Mouse (Mus musculus): ENCODE data around the gene Ern2. TPM values are rescaled to one million over a fixed set of nuclear protein-coding genes. Genes with fewer than 3 reads are reported as not detected.

The Ern2 gene
- polyA plus RNA-seq, 1 experiment from 2014 or later = 0.21 TPM

GRCm38 (mm10) chr7:122132497-122133337 is 53.3 kb downstream of the Ern2 start, which contains the start of the genes Palb2 and Dctn5:
Gene Palb2 (minus strand): TSS chr7:122132985.
Gene Dctn5 (plus strand): TSS chr7:122133041.
- WGBS = under 1% methylated on average over 54 of the region's 54 CpGs
- Histone ChIP-seq H3K9me3 (ENCODE audit: low read length) (no peaks in the 10 kb centered on the region), H3K4me1 (ENCODE audit: insufficient read depth, low read depth, low read length) (peaks cover 11% of the 10 kb centered on the region; the same call in 1 of the 2 replicates), H3K4me2 (replicated peaks; ENCODE audit: low read depth, low read length) (peak within 1 kb of the TSS; percentile 86), H3K36me3 (ENCODE audit: insufficient read depth, low read length) (peaks cover 6% of the 10 kb centered on the region; the same call in 1 of the 2 replicates), H3K27me3 (replicated peaks; ENCODE audit: insufficient read depth, low read length) (no peaks in the 10 kb centered on the region), H3K9ac (replicated peaks; ENCODE audit: low read depth) (peak within 1 kb of the TSS; percentile 75), H3K4me3 (ENCODE audit: low read depth, low read length) (peak within 1 kb of the TSS; percentile 94), H3K27ac (ENCODE audit: low read length) (peak within 1 kb of the TSS; percentile 69; the same call in 1 of the 2 replicates)
- DNase-seq (ENCODE audit: low spot score) = peak; percentile 98
- peak; percentile 99 for ATAC-seq
- TF ChIP-seq CTCF (IDR thresholded peaks at IDR 0.05) (no peak), EP300 (IDR thresholded peaks at IDR 0.05) (no peak)

GRCm38 (mm10) chr7:122131834-122132233 is 54.2 kb downstream of the Ern2 start:
- Histone ChIP-seq H3K4me1 (ENCODE audit: insufficient read depth, low read depth, low read length) (peaks cover 11% of the 10 kb centered on the region; the same call in 1 of the 2 replicates), H3K9ac (replicated peaks; ENCODE audit: low read depth) (no peak overlapping the region), H3K4me2 (replicated peaks; ENCODE audit: low read depth, low read length) (no peak overlapping the region; the same call in 1 of the 2 replicates), H3K27ac (ENCODE audit: low read length) (no peak overlapping the region), H3K27me3 (replicated peaks; ENCODE audit: insufficient read depth, low read length) (no peaks in the 10 kb centered on the region), H3K36me3 (ENCODE audit: insufficient read depth, low read length) (peaks cover 9% of the 10 kb centered on the region; the same call in 1 of the 2 replicates), H3K4me3 (ENCODE audit: low read depth, low read length) (peak overlapping the region; percentile 94; the same call in 1 of the 2 replicates), H3K9me3 (ENCODE audit: low read length) (no peaks in the 10 kb centered on the region)
- ATAC-seq = no peak
- TF ChIP-seq EP300 (IDR thresholded peaks at IDR 0.05) (no peak), CTCF (IDR thresholded peaks at IDR 0.05) (no peak)
- no peak for DNase-seq (ENCODE audit: low spot score)

- no peak overlapping the region for H3K27ac ChIP-seq (ENCODE audit: low read length)
- H3K9me3 ChIP-seq (ENCODE audit: low read length) = no peaks in the 10 kb centered on the region
- peaks cover 9% of the 10 kb centered on the region; the same call in 1 of the 2 replicates for H3K36me3 ChIP-seq (ENCODE audit: insufficient read depth, low read length)
- H3K4me3 ChIP-seq (ENCODE audit: low read depth, low read length) = no peak overlapping the region
- no peak for TF ChIP-seq EP300 (IDR thresholded peaks at IDR 0.05)
- no peak for TF ChIP-seq CTCF (IDR thresholded peaks at IDR 0.05)
- H3K27me3 ChIP-seq (replicated peaks; ENCODE audit: insufficient read depth, low read length) = no peaks in the 10 kb centered on the region
- DNase-seq (ENCODE audit: low spot score) (no peak), ATAC-seq (no peak)
- no peak overlapping the region for H3K4me2 ChIP-seq (replicated peaks; ENCODE audit: low read depth, low read length)
- WGBS = 90% methylated on average over 11 of the region's 11 CpGs
- no peak overlapping the region for H3K9ac ChIP-seq (replicated peaks; ENCODE audit: low read depth)
- H3K4me1 ChIP-seq (ENCODE audit: insufficient read depth, low read depth, low read length) = no peaks in the 10 kb centered on the region
These were observed 59.1 kb downstream of the Ern2 start for GRCm38 (mm10) chr7:122126946-122127345.

- H3K4me2 ChIP-seq (replicated peaks; ENCODE audit: low read depth, low read length) = no peak overlapping the region
- no peak for DNase-seq (ENCODE audit: low spot score)
- TF ChIP-seq EP300 (IDR thresholded peaks at IDR 0.05) = no peak
- peak; percentile 33; the same call in 1 of the 2 replicates for TF ChIP-seq CTCF (IDR thresholded peaks at IDR 0.05)
- ATAC-seq = no peak
- H3K36me3 ChIP-seq (ENCODE audit: insufficient read depth, low read length) = peaks cover 9% of the 10 kb centered on the region; the same call in 1 of the 2 replicates
- H3K27me3 ChIP-seq (replicated peaks; ENCODE audit: insufficient read depth, low read length) = no peaks in the 10 kb centered on the region
- no peaks in the 10 kb centered on the region for H3K9me3 ChIP-seq (ENCODE audit: low read length)
- no peak overlapping the region for H3K9ac ChIP-seq (replicated peaks; ENCODE audit: low read depth)
- H3K27ac ChIP-seq (ENCODE audit: low read length) = no peak overlapping the region
- no peaks in the 10 kb centered on the region for H3K4me1 ChIP-seq (ENCODE audit: insufficient read depth, low read depth, low read length)
- no peak overlapping the region for H3K4me3 ChIP-seq (ENCODE audit: low read depth, low read length)
- 77% methylated on average over 8 of the region's 8 CpGs for WGBS
These were observed 60.4 kb downstream of the Ern2 start for GRCm38 (mm10) chr7:122125636-122126035.

GRCm38 (mm10) chr7:122123518-122123917 is 62.5 kb downstream of the Ern2 start:
- H3K4me1 ChIP-seq (ENCODE audit: insufficient read depth, low read depth, low read length) = no peaks in the 10 kb centered on the region
- no peak overlapping the region for H3K4me3 ChIP-seq (ENCODE audit: low read depth, low read length)
- no peaks in the 10 kb centered on the region for H3K27me3 ChIP-seq (replicated peaks; ENCODE audit: insufficient read depth, low read length)
- no peak overlapping the region for H3K9ac ChIP-seq (replicated peaks; ENCODE audit: low read depth)
- no peaks in the 10 kb centered on the region for H3K9me3 ChIP-seq (ENCODE audit: low read length)
- TF ChIP-seq CTCF (IDR thresholded peaks at IDR 0.05) (no peak), EP300 (IDR thresholded peaks at IDR 0.05) (no peak)
- 82% methylated on average over 4 of the region's 4 CpGs for WGBS
- ATAC-seq (no peak), DNase-seq (ENCODE audit: low spot score) (no peak)
- no peak overlapping the region for H3K27ac ChIP-seq (ENCODE audit: low read length)
- no peak overlapping the region for H3K4me2 ChIP-seq (replicated peaks; ENCODE audit: low read depth, low read length)
- peaks cover 9% of the 10 kb centered on the region; the same call in 1 of the 2 replicates for H3K36me3 ChIP-seq (ENCODE audit: insufficient read depth, low read length)

Other genes with a start within 250 kb of the Ern2 start
- 13.4 and 18.3 TPM in 2 replicates for gene Cog7, start 204.5 kb downstream of the Ern2 start, polyA plus RNA-seq (2015; fragmentation: Nextera tagmentation; extraction: Ambion mirVana)
- gene Gga2, start 165.0 kb downstream of the Ern2 start, polyA plus RNA-seq (2015; fragmentation: Nextera tagmentation; extraction: Ambion mirVana) = 22.3 and 28.3 TPM in 2 replicates
- gene Ubfd1, start 119.0 kb downstream of the Ern2 start, polyA plus RNA-seq (2015; fragmentation: Nextera tagmentation; extraction: Ambion mirVana) = 19.0 and 23.4 TPM in 2 replicates
- 5.2 and 6.0 TPM in 2 replicates for gene Ears2, start 118.9 kb downstream of the Ern2 start, polyA plus RNA-seq (2015; fragmentation: Nextera tagmentation; extraction: Ambion mirVana)
- gene Ndufab1, start 84.3 kb downstream of the Ern2 start, polyA plus RNA-seq (2015; fragmentation: Nextera tagmentation; extraction: Ambion mirVana) = 344 and 362 TPM in 2 replicates
- gene Palb2, start 53.2 kb downstream of the Ern2 start, polyA plus RNA-seq (2015; fragmentation: Nextera tagmentation; extraction: Ambion mirVana) = 2.6 and 2.9 TPM in 2 replicates
- gene Dctn5, start 53.2 kb downstream of the Ern2 start, polyA plus RNA-seq (2015; fragmentation: Nextera tagmentation; extraction: Ambion mirVana) = 72.9 and 79.2 TPM in 2 replicates
- gene Plk1, start 26.8 kb downstream of the Ern2 start, polyA plus RNA-seq (2015; fragmentation: Nextera tagmentation; extraction: Ambion mirVana) = 4.6 and 6.5 TPM in 2 replicates
- 2.0 TPM in 2 replicates for gene Chp2, start 33.3 kb upstream of the Ern2 start, polyA plus RNA-seq (2015; fragmentation: Nextera tagmentation; extraction: Ambion mirVana)
- 2.2 and 2.3 TPM in 2 replicates for gene Prkcb, start 102.5 kb upstream of the Ern2 start, polyA plus RNA-seq (2015; fragmentation: Nextera tagmentation; extraction: Ambion mirVana)